Mouse (Mus musculus) monocyte, adult 5-6 weeks (primary cell): ENCODE results near the gene Smtn. TPM values are rescaled to one million over a fixed set of nuclear protein-coding genes. Genes with fewer than 3 reads are reported as not detected.

Source experiments
- ATAC-seq: fragments of 153-309, 156-312 bp; replicated peaks from 2 replicates; pipeline ENCODE4 v1.8.0; 2017; ENCODE audit warnings: mild to moderate bottlenecking; ENCODE audit not compliant: low TSS enrichment, insufficient number of reproducible peaks, severe bottlenecking, poor library complexity, low FRiP score
- total RNA-seq: library from RNA; stranded (forward); fragments of 200-1000, 200-491, 200-594 nt; gene quantifications from 3 replicates; pipeline ENCODE4 v1.2.3, GENCODE M21; 2017

Gene Smtn
- 1.4 to 6.2 TPM (median 2.6 TPM) in 3 replicates for total RNA-seq

- no peak for ATAC-seq
These were observed at the start of gene Smtn for GRCm38 (mm10) chr11:3540451-3541085. Gene Smtn (minus strand): TSS chr11:3540612.

- ATAC-seq = no peak
These were observed 47.7 kb upstream of the Smtn start for GRCm38 (mm10) chr11:3588036-3588672.

GRCm38 (mm10) chr11:3587350-3587749, 46.9 kb upstream of the Smtn start:
- ATAC-seq = no peak

GRCm38 (mm10) chr11:3585983-3586618, 45.7 kb upstream of the Smtn start:
- no peak for ATAC-seq

- no peak for ATAC-seq
These were observed 42.7 kb upstream of the Smtn start for GRCm38 (mm10) chr11:3583127-3583526.

GRCm38 (mm10) chr11:3581908-3582307, 41.5 kb upstream of the Smtn start:
- no peak for ATAC-seq

- no peak for ATAC-seq
These were observed 40.1 kb upstream of the Smtn start for GRCm38 (mm10) chr11:3580306-3581084.

- ATAC-seq = no peak
These were observed 37.8 kb upstream of the Smtn start for GRCm38 (mm10) chr11:3578050-3578725.

- no peak for ATAC-seq
These were observed 34.8 kb upstream of the Smtn start for GRCm38 (mm10) chr11:3575238-3575637.

GRCm38 (mm10) chr11:3573092-3573491, 32.7 kb upstream of the Smtn start:
- no peak for ATAC-seq

GRCm38 (mm10) chr11:3572181-3572580, 31.8 kb upstream of the Smtn start:
- no peak for ATAC-seq

- ATAC-seq = no peak
These were observed 29.9 kb upstream of the Smtn start for GRCm38 (mm10) chr11:3570321-3570720.

GRCm38 (mm10) chr11:3567896-3568295, 27.5 kb upstream of the Smtn start:
- no peak for ATAC-seq

GRCm38 (mm10) chr11:3566018-3566417, 25.6 kb upstream of the Smtn start:
- ATAC-seq = no peak

GRCm38 (mm10) chr11:3564451-3564850, 24.0 kb upstream of the Smtn start:
- ATAC-seq = no peak

- ATAC-seq = no peak
These were observed 23.4 kb upstream of the Smtn start for GRCm38 (mm10) chr11:3563853-3564252.

GRCm38 (mm10) chr11:3560202-3560601, 19.8 kb upstream of the Smtn start:
- ATAC-seq = no peak

GRCm38 (mm10) chr11:3557852-3558251, 17.4 kb upstream of the Smtn start:
- ATAC-seq = no peak

- no peak for ATAC-seq
These were observed 14.6 kb upstream of the Smtn start for GRCm38 (mm10) chr11:3554976-3555375.
